In the genomic region with DNA sequence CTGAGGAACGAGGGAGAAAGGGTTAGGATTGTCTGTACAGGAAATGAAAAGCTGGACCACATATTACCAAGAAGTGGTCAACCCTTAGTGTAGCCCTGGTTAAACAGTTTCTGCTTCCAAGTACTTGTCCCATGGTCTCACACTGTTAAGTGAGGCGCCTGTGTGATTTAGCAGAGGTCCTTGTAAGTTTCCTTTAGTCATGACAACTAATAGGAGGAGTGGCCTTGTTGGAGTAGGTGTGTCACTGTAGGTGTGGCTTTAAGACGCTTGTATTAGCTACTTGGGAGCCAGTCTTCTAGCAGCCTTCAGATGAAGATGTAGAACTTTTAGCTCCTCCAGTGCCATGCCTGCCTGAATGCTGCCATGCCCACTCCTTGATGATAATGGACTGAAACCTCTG, we compare ENCODE assay signal across 17 mouse cellular contexts. TPM values are rescaled to one million over a fixed set of nuclear protein-coding genes. Genes with fewer than 3 reads are reported as not detected.
"Had no signal": no experiment of that assay in that cellular context is flagged by ENCODE, and none has a peak within 500 bp of the region (broad histone marks: within the 10 kb centered on the region; RNA-seq: fewer than 3 reads in every experiment).

No protein-coding gene starts in this region.

- DNase-seq: kidney, adult 8-10 months; kidney, postnatal 25 days; retina, postnatal 1 day; right cerebral cortex, postnatal 25 days had no signal

- ATAC-seq: inflammation-experienced regulatory T-cells, adult 6 months; intestine, postnatal 0 days; midbrain, embryonic 15.5 days had no signal

- H3K4me3 ChIP-seq: left cerebral cortex, adult 2 months; limb, embryonic 10.5 days; liver, embryonic 15.5 days; megakaryocyte, embryonic 14.5 days; midbrain, embryonic 15.5 days; neural tube, embryonic 13.5 days had no signal

- H3K27me3 ChIP-seq: liver, embryonic 15.5 days; megakaryocyte, embryonic 14.5 days; midbrain, embryonic 15.5 days; neural tube, embryonic 13.5 days had no signal

- H3K9ac ChIP-seq: liver, embryonic 15.5 days; midbrain, embryonic 15.5 days; neural tube, embryonic 13.5 days had no signal

- H3K9me3 ChIP-seq: limb, embryonic 10.5 days; liver, embryonic 15.5 days; midbrain, embryonic 15.5 days; neural tube, embryonic 13.5 days had no signal

- H3K27ac ChIP-seq: left cerebral cortex, adult 2 months; limb, embryonic 10.5 days; liver, embryonic 15.5 days; macrophage; midbrain, embryonic 15.5 days; neural tube, embryonic 13.5 days had no signal

- H3K36me3 ChIP-seq: limb, embryonic 10.5 days; liver, embryonic 15.5 days; midbrain, embryonic 15.5 days; neural tube, embryonic 13.5 days had no signal

- H3K4me2 ChIP-seq: liver, embryonic 11.5 days; liver, embryonic 15.5 days; midbrain, embryonic 11.5 days; midbrain, embryonic 15.5 days; neural tube, embryonic 13.5 days had no signal

- H3K4me1 ChIP-seq: liver, embryonic 15.5 days had no signal

RNA-seq across cellular contexts. Expression of a gene that starts 4.5 kb away (rescaled TPM):
- polyA plus RNA-seq: inflammation-experienced regulatory T-cells, adult 6 months; intestine, postnatal 0 days; limb, embryonic 10.5 days; liver, embryonic 11.5 days; liver, embryonic 15.5 days; macrophage; small intestine, adult 2 months; stomach, embryonic 14.5 days had no signal
